ENCODE assay signal across 15 mouse cellular contexts in genomic region chr12:99311303-99311702, GRCm38 (mm10).
A peak's percentile ranks its signal among the peaks of the same experiment; 100 is the strongest.
DNase-seq lines count a peak whose midpoint lies in the region; ATAC-seq lines count a peak whose summit lies in the region.
"Had no signal": no experiment of that assay in that cellular context is flagged by ENCODE, and none has a peak within 500 bp of the region (broad histone marks: within the 10 kb centered on the region; RNA-seq: fewer than 3 reads in every experiment).

No protein-coding gene starts in this region.

- peaks cover 38% of the 10 kb centered on the region for H3K4me1 ChIP-seq in hindbrain, embryonic 12.5 days
- no peaks in the 10 kb centered on the region for H3K4me1 ChIP-seq in hindbrain, embryonic 11.5 days (replicated peaks; ENCODE audit: control insufficient read depth, insufficient read depth, low read length)

- H3K36me3 ChIP-seq in hindbrain, embryonic 12.5 days: no peaks in the 10 kb centered on the region
- no peaks in the 10 kb centered on the region for H3K36me3 ChIP-seq in hindbrain, embryonic 11.5 days (ENCODE audit: control insufficient read depth, insufficient read depth, low read length)
- H3K36me3 ChIP-seq: heart, embryonic 13.5 days; limb, embryonic 12.5 days; liver, embryonic 15.5 days had no signal

- H3K9me3 ChIP-seq in hindbrain, embryonic 12.5 days (replicated peaks): 0 out of 2 replicates have a peak, but pooled peaks cover under 1% of the 10 kb centered on the region
- H3K9me3 ChIP-seq in hindbrain, embryonic 11.5 days (ENCODE audit: control insufficient read depth, low read length): no peaks in the 10 kb centered on the region
- H3K9me3 ChIP-seq: embryonic facial prominence, embryonic 10.5 days; heart, embryonic 13.5 days; limb, embryonic 12.5 days; liver, embryonic 15.5 days had no signal

- H3K4me2 ChIP-seq in hindbrain, embryonic 12.5 days (replicated peaks): no peak overlapping the region
- no peak overlapping the region for H3K4me2 ChIP-seq in hindbrain, embryonic 11.5 days (replicated peaks; ENCODE audit: low read depth, low read length)
- H3K4me2 ChIP-seq: heart, embryonic 13.5 days; limb, embryonic 12.5 days; liver, embryonic 15.5 days had no signal

- intact Hi-C loops in heart, postnatal 36 days (cut with DNase I): no loop called here

- no peak for DNase-seq in hindbrain, embryonic 11.5 days (ENCODE audit: low spot score)
- DNase-seq in 416B (ENCODE audit: low read depth) (peak; percentile 17), adipocyte (ENCODE audit: low spot score) (peak; percentile 48)
- DNase-seq in thymus, adult 18-20 months: peak; percentile 38 to 51
- no peak for DNase-seq in heart, postnatal 36 days
- DNase-seq in urinary bladder, adult 2 months (ENCODE audit: low spot score): no peak
- DNase-seq: cerebellum, adult 9-10 months; kidney, adult 8-10 months; kidney, postnatal 4 days had no signal

- no peak for ATAC-seq in hindbrain, embryonic 12.5 days (ENCODE audit: low FRiP score)
- no peak for ATAC-seq in hindbrain, embryonic 11.5 days (ENCODE audit: low FRiP score)
- ATAC-seq: Patski had no signal

- WGBS in hindbrain, embryonic 12.5 days: 44% methylated on average over 3 of the region's 3 CpGs
- WGBS in hindbrain, embryonic 11.5 days: 65% methylated on average over 3 of the region's 3 CpGs

- H3K4me3 ChIP-seq in hindbrain, embryonic 12.5 days: no peak overlapping the region
- H3K4me3 ChIP-seq in hindbrain, embryonic 11.5 days (ENCODE audit: low read depth, low read length): no peak overlapping the region
- H3K4me3 ChIP-seq: embryonic facial prominence, embryonic 10.5 days; heart, embryonic 13.5 days; limb, embryonic 12.5 days; liver, embryonic 15.5 days had no signal

- no peaks in the 10 kb centered on the region for H3K27me3 ChIP-seq in hindbrain, embryonic 12.5 days
- H3K27me3 ChIP-seq in hindbrain, embryonic 11.5 days (ENCODE audit: control insufficient read depth, insufficient read depth, low read length): no peaks in the 10 kb centered on the region
- H3K27me3 ChIP-seq: heart, embryonic 13.5 days; limb, embryonic 12.5 days; liver, embryonic 15.5 days; Patski had no signal

- H3K9ac ChIP-seq in hindbrain, embryonic 12.5 days: no peak overlapping the region
- no peak overlapping the region for H3K9ac ChIP-seq in hindbrain, embryonic 11.5 days (ENCODE audit: low read depth, low read length)
- H3K9ac ChIP-seq: heart, embryonic 13.5 days; limb, embryonic 12.5 days; liver, embryonic 15.5 days had no signal

- peak overlapping the region; percentile 50 for H3K27ac ChIP-seq in hindbrain, embryonic 12.5 days
- H3K27ac ChIP-seq in hindbrain, embryonic 11.5 days (ENCODE audit: low read depth, low read length): no peak overlapping the region
- H3K27ac ChIP-seq: embryonic facial prominence, embryonic 10.5 days; heart, embryonic 13.5 days; limb, embryonic 12.5 days; liver, embryonic 15.5 days had no signal

Comparison
In these comparisons a context has a peak if more than half of its experiments do, and no peak if none do; other contexts are left out.
1. DNase-seq: peak in 416B (single experiment), adipocyte (single experiment) and thymus, adult 18-20 months (2 of 2); none in hindbrain, embryonic 11.5 days (single experiment), heart, postnatal 36 days (0 of 2) and urinary bladder, adult 2 months (single experiment).